Mouse (Mus musculus) hindbrain, embryonic 15.5 days (tissue): ENCODE measurements around the gene Arf6. TPM values are rescaled to one million over a fixed set of nuclear protein-coding genes. Genes with fewer than 3 reads are reported as not detected.
"Not testable (repeated sequence)": the region's sequence is repeated elsewhere in the genome, so short reads cannot be mapped to it uniquely, and the experiment has no call there.

Experiments
- ATAC-seq: fragments of 200-750 bp; cut with Nextera tagmentation; 2 replicates; pipeline ENCODE4 v1.8.0; 2017; ENCODE audit warnings: low read depth, moderate number of reproducible peaks, moderate TSS enrichment; ENCODE audit not compliant: low FRiP score
- H3K27ac ChIP-seq: fragments of 300-500 bp; sonication (generic); replicated peaks from 2 replicates; pipeline ENCODE4 v1.5.1; 2015; ENCODE audit warnings: mild to moderate bottlenecking, inconsistent platforms
- H3K27me3 ChIP-seq: fragments of 300-500 bp; sonication (generic); 2 replicates; pipeline ENCODE4 v1.6.1; 2015; ENCODE audit warnings: control low read depth, inconsistent platforms
- H3K36me3 ChIP-seq: fragments of 300-500 bp; sonication (generic); 2 replicates; pipeline ENCODE4 v1.6.1; 2015; ENCODE audit warnings: control low read depth, inconsistent platforms
- H3K4me1 ChIP-seq: fragments of 300-500 bp; sonication (generic); replicated peaks from 2 replicates; pipeline ENCODE4 v1.6.1; 2015; ENCODE audit warnings: control low read depth, inconsistent platforms
- H3K4me2 ChIP-seq: fragments of 300-500 bp; sonication (generic); 2 replicates; pipeline ENCODE4 v1.6.1; 2015; ENCODE audit warnings: moderate library complexity, mild to moderate bottlenecking, inconsistent platforms
- H3K4me3 ChIP-seq: fragments of 300-500 bp; sonication (generic); 2 replicates; pipeline ENCODE4 v1.5.1; 2015; ENCODE audit warnings: mild to moderate bottlenecking, inconsistent platforms
- H3K9ac ChIP-seq: fragments of 300-500 bp; sonication (generic); 2 replicates; pipeline ENCODE4 v1.6.1; 2015; ENCODE audit warnings: inconsistent platforms
- H3K9me3 ChIP-seq: fragments of 300-500 bp; sonication (generic); 2 replicates; pipeline ENCODE4 v1.6.1; 2016; ENCODE audit warnings: control low read depth, inconsistent platforms
- WGBS: fragments of 180-500 bp; shearing (Covaris S2); methylation state at CpG from one replicate; pipeline ENCODE4 v1.1.7; 2015; 5-methylcytosine and 5-hydroxymethylcytosine counted together
- polyA plus RNA-seq: library from polyadenylated mRNA; unstranded; fragments of >200 nt; fragmentation: Nextera tagmentation; extraction: Ambion mirVana; gene quantifications from 2 replicates; pipeline ENCODE4 v1.2.1, GENCODE M21; 2015

Gene Arf6
- polyA plus RNA-seq, 1 experiment from 2014 or later = 30.8 TPM

- Histone ChIP-seq H3K27me3 (no peaks in the 10 kb centered on the region), H3K4me1 (peaks cover 21% of the 10 kb centered on the region), H3K4me3 (peak overlapping the region; percentile 65), H3K9ac (no peak overlapping the region), H3K36me3 (no peaks in the 10 kb centered on the region), H3K27ac (peak overlapping the region; percentile 88; the same call in 1 of the 2 replicates), H3K4me2 (peak overlapping the region; percentile 62), H3K9me3 (no peaks in the 10 kb centered on the region)
- ATAC-seq = no peak
- 43% methylated on average over 4 of the region's 4 CpGs for WGBS
Measured at GRCm38 (mm10) chr12:69362388-69362787, 9.6 kb upstream of the Arf6 start.

GRCm38 (mm10) chr12:69363110-69363509, 8.8 kb upstream of the Arf6 start:
- H3K27ac ChIP-seq, H3K9ac ChIP-seq: not testable (repeated sequence)

GRCm38 (mm10) chr12:69363899-69364762, 7.8 kb upstream of the Arf6 start:
- Histone ChIP-seq H3K4me1 (peaks cover 18% of the 10 kb centered on the region), H3K27ac (peak overlapping the region; percentile 25; the same call in 1 of the 2 replicates), H3K27me3 (0 out of 2 replicates have a peak, but pooled peaks cover 2% of the 10 kb centered on the region), H3K4me2 (peak overlapping the region; percentile 89), H3K36me3 (no peaks in the 10 kb centered on the region), H3K9me3 (no peaks in the 10 kb centered on the region), H3K9ac (peak overlapping the region; percentile 46), H3K4me3 (peak overlapping the region; percentile 47)
- no peak for ATAC-seq
- 4% methylated on average over 32 of the region's 32 CpGs for WGBS

More at GRCm38 (mm10) chr12:69363110-69363509, 8.8 kb upstream of the Arf6 start:
- not testable (repeated sequence) for H3K27me3 ChIP-seq, H3K4me3 ChIP-seq, ATAC-seq, H3K36me3 ChIP-seq, H3K4me2 ChIP-seq, H3K9me3 ChIP-seq
- H3K4me1 ChIP-seq = peaks cover 18% of the 10 kb centered on the region
- WGBS = 97% methylated on average over 7 of the region's 7 CpGs

- H3K4me1 ChIP-seq = peaks cover 19% of the 10 kb centered on the region
- no peaks in the 10 kb centered on the region for H3K36me3 ChIP-seq
- H3K4me3 ChIP-seq = no peak overlapping the region
- no peaks in the 10 kb centered on the region for H3K9me3 ChIP-seq
- 84% methylated on average over 7 of the region's 7 CpGs for WGBS
- ATAC-seq = no peak
- H3K9ac ChIP-seq = no peak overlapping the region
- no peak overlapping the region for H3K4me2 ChIP-seq
- 0 out of 2 replicates have a peak, but pooled peaks cover 2% of the 10 kb centered on the region for H3K27me3 ChIP-seq
- H3K27ac ChIP-seq = no peak overlapping the region
Measured at GRCm38 (mm10) chr12:69365757-69366156, 6.2 kb upstream of the Arf6 start.

- H3K4me1 ChIP-seq = peaks cover 25% of the 10 kb centered on the region
- no peak overlapping the region for H3K4me2 ChIP-seq
- ATAC-seq = no peak
- no peak overlapping the region for H3K9ac ChIP-seq
- no peak overlapping the region for H3K27ac ChIP-seq
- no peaks in the 10 kb centered on the region for H3K9me3 ChIP-seq
- H3K27me3 ChIP-seq = 0 out of 2 replicates have a peak, but pooled peaks cover 2% of the 10 kb centered on the region
- H3K36me3 ChIP-seq = no peaks in the 10 kb centered on the region
- H3K4me3 ChIP-seq = no peak overlapping the region
Measured at GRCm38 (mm10) chr12:69366424-69366823, 5.5 kb upstream of the Arf6 start.

GRCm38 (mm10) chr12:69367557-69367956, 4.4 kb upstream of the Arf6 start:
- ATAC-seq = no peak
- H3K27me3 ChIP-seq = 0 out of 2 replicates have a peak, but pooled peaks cover 2% of the 10 kb centered on the region

GRCm38 (mm10) chr12:69370936-69371335, 1.0 kb upstream of the Arf6 start:
- H3K36me3 ChIP-seq = no peaks in the 10 kb centered on the region
- H3K4me2 ChIP-seq = peak overlapping the region; percentile 98
- H3K4me3 ChIP-seq = peak overlapping the region; percentile 95
- ATAC-seq = no peak
- H3K9ac ChIP-seq = peak overlapping the region; percentile 58
- no peaks in the 10 kb centered on the region for H3K9me3 ChIP-seq
- WGBS = 14% methylated on average over 7 of the region's 7 CpGs
- H3K27me3 ChIP-seq = 0 out of 2 replicates have a peak, but pooled peaks cover 2% of the 10 kb centered on the region
- H3K27ac ChIP-seq = peak overlapping the region; percentile 92
- peaks cover 30% of the 10 kb centered on the region for H3K4me1 ChIP-seq

More at GRCm38 (mm10) chr12:69367557-69367956, 4.4 kb upstream of the Arf6 start:
- no peak overlapping the region for H3K4me2 ChIP-seq
- no peaks in the 10 kb centered on the region for H3K36me3 ChIP-seq
- no peak overlapping the region for H3K4me3 ChIP-seq
- H3K27ac ChIP-seq = no peak overlapping the region
- no peak overlapping the region for H3K9ac ChIP-seq
- H3K4me1 ChIP-seq = peaks cover 17% of the 10 kb centered on the region
- no peaks in the 10 kb centered on the region for H3K9me3 ChIP-seq
- 71% methylated on average over 2 of the region's 2 CpGs for WGBS

- no peaks in the 10 kb centered on the region for H3K36me3 ChIP-seq
- WGBS = under 1% methylated on average over 23 of the region's 24 CpGs
Measured at GRCm38 (mm10) chr12:69371421-69371853, 513 bp upstream of the Arf6 start.

GRCm38 (mm10) chr12:69372731-69373331, 881 bp downstream of the Arf6 start:
- peaks cover 33% of the 10 kb centered on the region for H3K4me1 ChIP-seq
- WGBS = under 1% methylated on average over 42 of the region's 42 CpGs
- peak; percentile 7; the same call in 1 of the 2 replicates for ATAC-seq
- no peaks in the 10 kb centered on the region for H3K36me3 ChIP-seq
- peak overlapping the region; percentile 95 for H3K4me3 ChIP-seq
- H3K9me3 ChIP-seq = no peaks in the 10 kb centered on the region
- peak overlapping the region; percentile 94 for H3K9ac ChIP-seq
- peak overlapping the region; percentile 98 for H3K4me2 ChIP-seq
- peak overlapping the region; percentile 92 for H3K27ac ChIP-seq
- H3K27me3 ChIP-seq = 0 out of 2 replicates have a peak, but pooled peaks cover 2% of the 10 kb centered on the region

More at GRCm38 (mm10) chr12:69371421-69371853, 513 bp upstream of the Arf6 start:
- H3K27ac ChIP-seq = peak overlapping the region; percentile 92
- H3K27me3 ChIP-seq = 0 out of 2 replicates have a peak, but pooled peaks cover 2% of the 10 kb centered on the region
- H3K9me3 ChIP-seq = no peaks in the 10 kb centered on the region
- peak overlapping the region; percentile 98 for H3K4me2 ChIP-seq
- peak overlapping the region; percentile 58 for H3K9ac ChIP-seq
- peak overlapping the region; percentile 95 for H3K4me3 ChIP-seq
- peaks cover 33% of the 10 kb centered on the region for H3K4me1 ChIP-seq
- ATAC-seq = peak; percentile 90

GRCm38 (mm10) chr12:69373850-69374766, 2.2 kb downstream of the Arf6 start:
- Histone ChIP-seq H3K9ac (0 out of 2 replicates have a peak overlapping the region, but pooled peaks have one; percentile 94), H3K27ac (no peak overlapping the region), H3K9me3 (no peaks in the 10 kb centered on the region), H3K36me3 (no peaks in the 10 kb centered on the region), H3K4me1 (peaks cover 33% of the 10 kb centered on the region), H3K4me2 (peak overlapping the region; percentile 98), H3K27me3 (no peaks in the 10 kb centered on the region), H3K4me3 (peak overlapping the region; percentile 95)
- 40% methylated on average over 11 of the region's 11 CpGs for WGBS
- no peak for ATAC-seq

GRCm38 (mm10) chr12:69376132-69376531, 4.2 kb downstream of the Arf6 start:
- H3K36me3 ChIP-seq = no peaks in the 10 kb centered on the region
- peaks cover 28% of the 10 kb centered on the region for H3K4me1 ChIP-seq
- H3K4me2 ChIP-seq = no peak overlapping the region; the same call in 1 of the 2 replicates
- no peak overlapping the region for H3K4me3 ChIP-seq
- ATAC-seq = no peak
- no peaks in the 10 kb centered on the region for H3K27me3 ChIP-seq
- no peak overlapping the region for H3K27ac ChIP-seq
- WGBS = 87% methylated on average over 2 of the region's 2 CpGs
- H3K9me3 ChIP-seq = no peaks in the 10 kb centered on the region
- no peak overlapping the region for H3K9ac ChIP-seq
